Mouse (Mus musculus): ENCODE results near the gene Egflam. TPM values are rescaled to one million over a fixed set of nuclear protein-coding genes. Genes with fewer than 3 reads are reported as not detected.

Gene Egflam
- total RNA-seq, 4 experiments from 2014 or later, result 2.5 to 5.4 (median 3.8) TPM

DNA sequence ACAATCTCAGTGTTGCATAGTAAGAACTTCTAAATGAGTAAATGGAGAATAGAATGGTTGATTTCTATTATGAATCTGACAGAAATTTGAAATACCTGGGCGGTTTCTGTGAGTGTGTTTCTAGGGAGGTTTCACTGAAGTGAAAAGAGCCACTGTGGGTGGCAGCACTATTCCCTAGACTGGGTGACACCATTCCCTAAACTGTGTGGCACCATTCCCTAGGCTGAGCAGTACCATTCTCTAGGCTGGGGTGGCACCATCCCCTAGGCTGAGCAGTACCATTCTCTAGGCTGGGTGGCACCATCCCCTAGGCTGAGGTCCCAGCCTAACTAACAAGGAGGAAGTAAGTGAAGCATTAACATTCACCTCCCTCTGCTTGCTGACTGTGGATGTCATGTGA lies 103.0 kb downstream of the Egflam start:
- DNase-seq (ENCODE audit: low spot score in 2 of 2), result no peak

DNA sequence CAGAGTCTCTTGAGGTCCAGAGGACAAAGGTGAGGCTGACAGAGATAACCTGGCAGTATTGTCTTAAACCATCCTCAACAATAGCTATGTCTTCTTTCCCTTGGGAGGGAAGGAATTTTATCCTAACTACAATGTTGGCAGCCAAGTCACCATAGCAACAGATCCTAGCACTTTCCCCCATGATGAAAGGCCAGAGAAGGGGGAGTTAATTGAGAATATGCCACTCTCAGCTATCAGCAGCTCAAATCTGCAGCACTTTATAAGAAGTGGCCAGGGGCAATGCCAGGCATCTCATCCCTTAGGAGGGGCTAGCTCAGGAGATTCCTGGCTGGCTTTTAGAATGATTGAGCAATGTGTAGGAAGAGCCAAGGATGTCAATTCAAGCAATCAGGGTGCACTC lies 105.3 kb downstream of the Egflam start:
- no peak for DNase-seq (ENCODE audit: low spot score in 2 of 2)

DNA sequence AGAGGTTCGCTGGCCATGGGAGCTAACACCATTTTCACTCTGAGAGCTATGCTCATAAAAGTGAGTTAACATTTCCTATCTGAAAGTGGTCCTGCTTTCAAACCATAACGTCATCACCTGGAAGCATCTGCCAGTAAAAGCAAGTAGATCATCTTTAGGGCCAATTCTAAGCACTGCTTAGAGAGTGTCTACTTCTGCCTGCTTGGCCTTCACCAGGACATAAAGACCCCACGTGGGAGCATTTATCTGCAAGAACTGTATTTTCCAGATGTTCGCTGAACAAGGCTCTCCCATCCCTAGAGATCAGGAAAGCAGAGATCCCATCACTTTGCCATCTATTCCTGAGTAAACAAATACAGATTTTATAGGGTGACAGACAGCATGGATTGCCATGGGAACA lies 108.2 kb downstream of the Egflam start:
- no peak for DNase-seq (ENCODE audit: low spot score in 2 of 2)

DNA sequence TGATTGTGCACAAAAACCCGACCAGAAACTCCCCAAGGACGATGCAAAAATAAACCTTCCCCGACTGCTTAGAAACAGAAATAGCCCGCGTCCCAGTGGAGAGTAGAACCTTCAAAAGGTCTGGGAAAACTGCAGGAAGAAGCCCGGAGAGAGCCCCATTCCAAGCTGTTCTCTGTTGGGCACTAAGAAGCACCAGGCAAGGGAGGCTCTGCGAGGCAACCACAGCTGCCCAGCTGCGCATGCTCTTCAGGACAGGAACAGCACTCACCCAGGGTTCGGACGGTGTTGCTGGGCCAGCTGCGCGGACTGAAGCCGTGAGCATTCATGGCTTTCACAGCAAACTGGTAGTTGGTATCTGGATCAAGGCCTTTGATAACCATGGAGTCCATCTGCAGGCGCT lies 108.7 kb downstream of the Egflam start:
- no peak for DNase-seq (ENCODE audit: low spot score in 2 of 2)

DNA sequence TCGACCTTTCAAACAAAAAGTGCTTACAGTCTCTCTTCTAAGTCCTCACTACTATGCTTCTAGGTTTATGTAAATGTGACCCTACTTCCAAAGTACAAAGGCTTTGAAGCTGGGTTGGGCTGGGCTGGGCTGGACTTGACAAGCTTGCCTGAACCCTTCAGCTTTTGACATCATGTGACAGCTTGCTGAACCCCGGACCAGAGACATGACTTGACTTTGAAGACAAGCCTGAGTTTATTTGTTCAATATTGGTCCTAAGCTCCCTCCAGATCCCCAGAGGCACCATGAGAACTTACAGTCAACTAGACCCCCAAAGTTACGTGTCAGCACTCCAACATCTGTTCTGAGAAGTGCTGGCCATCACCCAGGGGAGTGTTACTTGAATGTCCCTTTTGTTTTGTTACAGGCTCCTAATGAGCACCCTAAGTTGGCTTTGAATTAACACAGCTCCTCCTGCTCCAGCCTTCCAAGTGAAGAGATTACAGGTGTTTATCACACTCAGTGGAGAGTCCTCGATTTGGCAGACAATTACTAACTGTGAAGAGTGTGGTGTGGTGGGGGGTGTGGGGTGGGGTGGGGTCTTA lies 109.3 kb downstream of the Egflam start:
- DNase-seq (ENCODE audit: low spot score in 2 of 2), result no peak

DNA sequence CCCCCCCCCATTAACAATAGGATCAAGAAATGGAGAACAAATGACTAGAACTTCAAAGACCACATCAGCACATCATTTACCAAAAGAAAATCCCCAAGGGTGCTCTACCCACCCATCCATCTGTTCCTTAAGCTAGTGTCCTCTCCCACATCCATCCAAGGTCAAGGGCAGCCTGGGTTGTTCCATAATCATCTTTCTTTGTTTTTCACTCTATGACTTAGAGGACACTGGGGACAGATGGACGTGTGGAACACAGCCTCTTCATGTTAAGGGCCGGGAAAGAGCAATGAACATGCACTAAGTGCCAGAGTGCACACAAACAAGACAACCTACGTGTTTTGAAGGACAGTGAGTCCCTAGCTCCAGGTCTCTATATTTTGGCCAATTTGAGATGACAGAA lies 110.3 kb downstream of the Egflam start:
- DNase-seq (ENCODE audit: low spot score in 2 of 2), result no peak

DNA sequence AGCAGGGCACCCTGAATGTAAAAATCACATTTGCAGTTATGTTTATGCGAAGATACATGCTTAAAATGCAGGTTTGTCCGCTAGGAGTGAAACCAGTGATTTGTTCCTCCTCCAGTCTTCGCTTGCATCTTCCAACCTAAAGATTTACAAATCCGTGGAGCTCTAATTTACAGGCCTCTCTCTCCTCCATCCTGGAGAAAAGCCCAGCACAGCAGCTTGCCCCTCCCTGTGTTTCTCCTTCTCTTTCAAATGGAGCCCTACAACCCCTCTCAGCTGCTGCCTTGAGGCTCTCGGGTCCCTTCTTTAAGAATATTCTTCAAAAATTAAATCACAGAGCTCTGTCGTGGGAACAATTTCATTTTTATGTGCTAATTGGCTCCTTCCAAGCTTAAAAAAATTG lies 116.6 kb downstream of the Egflam start:
- no peak for DNase-seq (ENCODE audit: low spot score in 2 of 2)

DNA sequence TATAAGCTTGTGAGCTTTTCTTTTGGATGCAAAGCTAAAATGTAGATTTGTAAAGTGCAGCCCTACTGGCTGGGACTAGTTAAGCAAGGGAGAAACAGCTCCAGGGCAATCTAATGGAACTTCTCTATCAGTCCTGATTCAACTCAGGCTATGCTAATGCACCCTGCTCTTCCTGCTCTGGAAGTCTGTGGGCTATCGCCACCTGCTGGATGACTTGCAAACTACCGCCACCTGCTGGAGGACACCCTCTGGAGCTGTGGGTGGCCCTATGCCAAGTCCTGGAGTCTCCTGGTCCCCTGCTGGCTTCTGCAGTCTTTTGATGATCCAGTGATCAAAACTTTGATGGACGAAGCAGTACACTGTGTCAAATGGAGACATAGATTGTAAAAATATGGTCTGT lies 134.4 kb downstream of the Egflam start:
- peak; percentile 32 to 62 for DNase-seq (ENCODE audit: low spot score in 2 of 2)

DNA sequence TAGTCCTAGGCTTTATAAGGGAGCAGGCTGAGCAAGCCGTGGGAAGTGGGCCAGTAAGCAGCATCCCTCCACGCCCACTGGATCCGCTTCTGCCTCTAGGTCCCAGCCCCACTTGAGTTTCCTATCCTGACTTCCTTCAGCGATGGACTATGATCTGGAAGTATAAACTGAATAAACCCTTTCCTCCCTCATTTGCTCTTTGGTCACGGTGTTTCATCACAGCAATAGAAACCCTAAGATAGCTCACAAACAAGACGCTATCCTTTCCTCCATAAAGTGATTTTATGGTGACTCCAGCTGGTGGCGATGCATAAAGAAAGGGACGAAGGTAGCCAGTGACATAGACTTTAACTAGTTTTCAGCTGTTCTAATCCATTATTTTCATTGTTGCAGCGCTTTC lies 134.9 kb downstream of the Egflam start:
- DNase-seq (ENCODE audit: low spot score in 2 of 2), result no peak

DNA sequence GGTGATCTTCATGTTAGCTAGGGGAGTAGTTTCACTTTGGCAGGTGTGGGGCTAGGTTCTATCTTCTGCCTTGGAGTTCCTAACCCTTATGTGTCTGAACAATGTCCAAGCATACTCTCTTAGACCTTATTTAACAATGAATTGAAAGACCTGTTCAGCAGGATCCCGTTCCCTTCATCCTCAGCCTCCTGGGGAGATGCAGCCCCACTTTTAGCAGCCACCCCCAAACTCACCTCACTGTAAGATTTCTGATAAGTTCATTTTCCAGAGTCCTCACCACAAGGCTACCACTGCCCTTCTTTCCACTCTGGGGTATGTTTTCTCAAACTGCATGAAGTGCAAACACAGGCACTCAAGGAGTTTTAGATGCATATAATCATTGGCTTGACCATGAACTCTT lies 136.8 kb downstream of the Egflam start:
- DNase-seq (ENCODE audit: low spot score in 2 of 2), result no peak

DNA sequence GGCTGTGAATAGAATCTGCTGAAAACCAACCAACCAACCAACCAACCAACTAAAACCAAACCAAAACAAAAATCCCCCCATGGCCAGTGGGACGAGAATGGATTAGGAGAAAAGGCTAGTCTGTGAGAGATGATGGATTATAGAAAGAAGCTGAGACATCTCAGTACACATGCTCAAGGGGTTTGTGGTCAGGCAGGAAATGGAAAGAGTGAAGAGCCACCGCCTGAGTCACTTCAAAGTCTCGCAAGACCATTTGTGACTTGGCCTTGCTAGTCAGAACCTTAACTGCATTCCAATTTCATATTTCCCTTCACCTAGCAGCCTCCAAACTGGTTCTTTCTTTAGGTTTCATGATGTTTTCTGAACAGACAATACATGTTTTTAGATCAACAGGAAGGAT lies 141.6 kb downstream of the Egflam start:
- DNase-seq (ENCODE audit: low spot score in 2 of 2), result no peak

DNA sequence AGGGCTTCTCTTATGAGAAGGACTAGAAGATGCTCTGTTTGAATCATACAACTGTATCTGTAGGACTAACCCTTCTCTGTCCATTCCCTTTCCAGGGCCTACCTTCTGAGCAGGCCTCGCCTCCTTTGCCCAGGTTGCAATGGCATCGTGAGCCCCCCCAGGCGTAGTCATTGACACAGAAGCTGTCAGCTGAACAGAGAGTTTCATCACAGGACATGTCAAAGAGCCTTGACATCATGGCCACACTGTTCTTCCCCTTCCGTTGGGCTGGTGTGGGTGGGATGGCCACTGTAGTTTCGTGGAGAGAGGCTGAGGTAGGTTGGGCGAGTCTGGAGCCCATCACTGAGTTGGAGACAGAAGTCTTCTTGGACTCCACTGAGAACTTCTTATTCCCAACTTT lies 144.9 kb downstream of the Egflam start:
- no peak for DNase-seq (ENCODE audit: low spot score in 2 of 2)

DNA sequence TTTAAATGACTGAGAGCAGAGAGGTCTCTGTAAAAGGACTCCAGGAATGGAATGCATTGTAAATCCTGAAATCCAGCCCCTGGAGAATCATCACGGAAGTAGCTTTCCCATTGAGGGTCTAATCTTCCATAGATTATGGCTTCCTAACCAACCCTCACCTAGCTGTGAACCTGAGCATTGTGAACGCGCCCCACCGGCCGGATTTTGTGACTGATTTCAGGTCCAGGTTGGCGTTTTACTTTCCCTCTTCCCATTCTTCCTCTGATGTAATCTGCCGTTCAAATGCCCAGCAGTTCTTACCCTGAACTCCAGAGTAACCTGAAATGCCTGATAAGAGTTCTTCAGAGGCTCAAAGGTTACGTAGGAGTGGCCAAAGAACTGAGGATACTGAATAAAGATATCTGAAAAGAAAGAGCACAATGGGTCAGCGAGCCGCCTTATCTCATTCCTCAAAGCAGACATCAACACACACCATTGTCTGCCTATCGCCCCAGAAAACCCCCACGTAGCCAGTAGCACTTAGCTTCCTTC lies 146.0 kb downstream of the Egflam start:
- DNase-seq (ENCODE audit: low spot score in 2 of 2), result no peak

DNA sequence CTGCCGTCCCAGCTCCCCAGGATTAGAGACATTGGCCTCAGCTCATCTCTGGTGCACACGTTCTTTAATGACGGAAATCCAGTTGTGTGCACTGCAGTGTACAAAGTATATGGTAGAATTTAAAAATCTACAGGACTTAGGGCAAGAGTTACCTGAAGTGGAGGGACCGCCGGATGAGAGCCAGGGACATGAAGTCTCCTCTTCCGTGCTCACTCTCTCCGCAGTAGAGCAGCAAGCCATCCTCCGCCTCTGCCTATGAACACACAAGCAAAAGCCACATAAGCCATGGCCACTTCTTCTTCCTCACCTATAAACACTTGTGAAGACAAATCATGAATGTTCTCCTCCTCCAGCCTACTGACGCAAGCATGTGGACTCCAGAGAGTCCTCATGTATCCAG lies 147.2 kb downstream of the Egflam start:
- no peak for DNase-seq (ENCODE audit: low spot score in 2 of 2)

DNA sequence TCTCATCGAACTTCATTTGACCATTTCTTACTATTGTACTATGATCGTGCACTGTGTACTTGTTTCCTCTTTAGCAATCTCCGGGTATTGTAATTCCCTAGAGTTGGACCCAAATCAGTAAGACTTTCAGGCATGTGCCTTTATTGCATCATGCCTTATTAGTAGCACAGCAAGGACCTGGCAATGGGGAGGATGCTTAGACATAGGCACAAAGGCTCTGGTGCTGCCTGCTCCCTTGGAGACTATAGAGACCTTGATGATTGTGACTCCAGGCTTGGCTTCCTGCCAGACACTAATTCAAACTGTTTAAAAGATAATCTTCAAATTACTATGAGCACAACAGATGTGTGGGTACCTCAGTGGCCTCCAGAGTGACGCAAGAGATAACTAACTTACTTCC lies 149.0 kb downstream of the Egflam start:
- DNase-seq (ENCODE audit: low spot score in 2 of 2), result no peak

DNA sequence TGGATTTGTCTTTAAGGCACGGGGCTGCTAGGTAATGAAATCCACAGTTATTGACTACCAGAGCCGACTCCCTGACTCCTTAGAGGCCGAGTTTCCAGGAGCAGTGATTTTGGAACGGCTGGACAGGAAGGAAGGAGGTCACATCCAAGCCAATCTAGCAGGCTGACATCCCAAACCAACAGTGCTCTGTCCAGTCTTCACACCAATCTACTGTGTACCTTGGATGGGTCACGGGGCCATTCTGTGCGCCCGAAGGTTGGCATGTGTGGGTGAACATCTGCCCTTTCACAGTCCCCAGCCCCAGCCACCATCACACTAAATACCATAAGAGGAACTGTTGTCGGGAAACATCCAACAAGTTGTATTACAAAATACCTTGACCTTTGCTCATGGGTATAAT lies 150.9 kb downstream of the Egflam start:
- no peak for DNase-seq (ENCODE audit: low spot score in 2 of 2)

DNA sequence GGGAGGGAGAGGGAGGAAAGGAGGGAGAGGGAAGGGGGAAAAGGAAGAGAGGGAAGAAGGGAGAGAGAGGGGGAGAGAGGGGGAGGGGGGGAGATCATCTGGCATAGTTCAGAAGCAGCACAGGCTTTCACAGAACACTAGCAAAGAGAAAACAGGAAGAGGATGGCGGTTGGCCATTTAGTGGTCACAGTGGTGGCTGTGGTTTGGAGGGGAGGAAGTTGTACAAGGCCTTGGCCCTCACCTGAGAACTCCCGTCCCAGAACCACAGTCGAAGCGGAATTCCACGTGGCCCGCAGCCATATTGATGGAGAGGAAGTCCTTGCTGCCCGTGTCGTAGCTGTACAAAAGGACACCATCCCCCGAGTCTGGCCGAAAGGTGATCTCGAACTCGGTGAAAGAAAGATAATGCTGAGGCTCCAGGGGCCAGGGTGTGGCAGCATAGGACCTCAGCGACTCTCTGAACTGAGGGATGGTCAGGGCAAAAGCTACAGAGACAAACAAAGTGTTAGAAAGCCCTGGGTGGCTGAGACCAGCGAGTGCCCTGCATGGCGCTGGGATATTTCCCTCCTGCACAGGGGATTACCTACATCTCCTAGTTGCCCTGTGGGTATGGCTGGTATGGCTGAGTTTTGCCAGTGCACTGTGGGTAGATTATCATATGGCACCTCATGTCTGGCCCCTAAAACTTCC lies 155.9 kb downstream of the Egflam start:
- no peak for DNase-seq (ENCODE audit: low spot score in 2 of 2)

DNA sequence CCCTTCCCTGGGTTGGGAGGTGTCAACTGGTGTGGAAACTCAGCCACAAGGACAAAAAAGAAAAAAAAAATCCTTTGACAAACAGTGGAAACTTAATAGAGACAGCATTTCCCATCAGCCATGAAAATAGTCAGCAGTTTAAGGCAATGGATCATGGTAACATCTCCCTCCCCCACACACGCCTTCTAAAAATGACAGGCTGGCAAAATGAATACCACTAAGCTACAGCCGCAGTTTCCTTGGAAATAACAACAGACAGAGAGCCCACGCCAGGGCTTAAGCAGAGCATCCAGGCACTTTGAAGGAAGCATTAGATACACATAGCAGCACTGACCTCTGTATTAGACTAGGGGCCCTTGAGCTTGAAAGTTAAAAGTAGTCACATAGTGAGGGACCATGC lies 157.2 kb downstream of the Egflam start:
- DNase-seq (ENCODE audit: low spot score in 2 of 2), result peak in 1 of 2 experiments; percentile 19

DNA sequence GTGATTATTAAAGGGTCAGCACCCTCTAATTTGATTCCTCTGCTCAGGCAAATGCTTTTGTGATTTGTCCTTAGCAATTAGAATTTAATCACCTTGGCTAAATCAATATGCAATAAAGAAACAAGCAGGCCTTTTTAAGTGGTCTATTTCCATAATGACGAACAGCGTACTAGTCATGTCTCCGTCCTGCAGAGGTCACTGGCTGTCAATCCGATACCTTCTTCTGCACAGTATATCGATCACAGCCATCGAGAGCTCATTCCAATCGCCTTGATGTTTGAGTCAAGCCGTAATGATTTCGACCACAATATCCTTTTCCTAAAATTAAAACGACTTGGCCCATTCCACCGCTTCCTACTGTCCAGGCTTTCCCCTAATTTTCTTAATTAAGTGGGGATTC lies 158.3 kb downstream of the Egflam start:
- DNase-seq (ENCODE audit: low spot score in 2 of 2), result no peak

DNA sequence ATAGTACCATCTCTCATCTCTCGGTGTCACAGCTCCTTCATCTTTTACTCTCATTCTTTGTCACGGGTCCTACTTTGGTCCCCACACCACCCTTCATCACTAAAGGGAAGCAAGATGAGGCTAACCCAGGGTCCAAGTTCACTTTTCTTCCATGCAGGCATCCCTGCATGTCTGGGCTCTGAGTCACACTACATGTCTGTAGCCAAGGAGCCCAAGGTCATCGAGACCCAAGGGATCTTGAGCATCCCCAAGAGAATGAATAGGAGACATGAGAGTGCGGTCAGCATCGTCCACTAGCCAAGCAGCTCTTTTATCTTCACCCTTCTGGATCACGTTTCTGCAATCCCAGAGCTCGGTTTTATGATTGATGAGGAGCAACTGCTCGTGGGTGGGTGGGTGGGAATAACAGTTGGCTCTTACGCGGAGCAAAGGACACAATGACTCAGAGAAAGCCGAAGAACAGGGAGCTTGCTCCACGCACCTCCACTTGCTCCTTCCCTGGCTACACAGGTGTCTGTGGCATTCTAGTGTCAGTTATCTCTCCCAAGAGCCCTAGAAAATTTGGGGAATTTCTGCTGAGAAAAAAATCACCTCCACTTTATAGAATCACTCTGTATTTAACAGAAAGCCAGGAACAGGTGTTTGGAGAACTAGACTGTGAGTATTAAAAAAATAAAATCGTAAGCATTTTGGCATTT lies 164.7 kb downstream of the Egflam start:
- no peak for DNase-seq (ENCODE audit: low spot score in 2 of 2)

DNA sequence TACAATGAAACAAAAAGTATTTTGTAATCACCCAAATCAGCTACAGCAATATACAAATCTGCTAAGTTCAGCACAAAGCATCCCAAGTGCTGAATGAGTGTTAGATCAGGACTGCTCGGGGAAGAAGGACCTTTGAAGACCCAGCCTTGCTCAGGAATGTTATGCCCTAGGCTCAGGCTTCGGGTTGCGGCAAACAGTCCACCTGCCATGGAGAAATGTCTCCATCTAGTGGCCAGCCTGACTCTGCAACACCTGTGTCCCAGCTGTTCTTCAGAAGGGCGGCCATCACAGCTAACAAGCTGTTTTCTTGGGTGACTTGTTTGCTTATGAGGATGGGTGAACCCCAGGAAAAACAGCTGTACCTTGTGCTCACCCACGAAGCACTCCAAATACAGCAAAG lies 172.0 kb downstream of the Egflam start:
- DNase-seq (ENCODE audit: low spot score in 2 of 2), result peak; percentile 29 to 44

DNA sequence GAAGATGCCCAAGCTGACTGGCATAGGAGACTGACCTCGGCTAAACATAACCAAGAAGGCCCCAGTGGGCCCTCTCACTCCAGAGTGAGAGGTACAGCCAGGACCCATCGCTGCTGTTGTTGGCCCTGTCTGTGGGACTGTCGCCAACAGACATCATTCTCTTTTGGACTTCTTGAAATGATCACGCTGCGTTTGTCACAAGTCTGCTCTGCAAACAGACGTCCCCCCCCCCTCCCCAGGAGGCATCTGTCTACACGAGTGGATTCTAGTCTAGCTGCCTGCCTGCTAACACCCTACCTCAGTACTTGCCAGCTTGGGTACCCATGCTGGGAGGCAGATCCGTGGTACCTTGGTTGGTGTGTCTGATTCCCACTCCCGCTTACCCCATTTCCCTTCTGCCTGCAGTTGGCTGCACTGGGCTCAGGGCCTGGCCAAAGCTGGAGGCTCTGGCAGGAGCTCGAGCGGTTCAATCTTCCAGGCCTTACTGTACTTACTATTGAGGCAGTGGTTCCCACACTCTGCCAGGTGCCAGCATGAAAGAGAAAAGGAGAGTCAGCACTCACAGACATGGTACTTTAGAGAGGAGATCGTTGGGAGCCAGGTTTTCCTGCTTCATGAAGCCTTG lies 173.9 kb downstream of the Egflam start:
- no peak for DNase-seq (ENCODE audit: low spot score in 2 of 2)
